Mouse (Mus musculus): Measurements from ENCODE around the gene Jarid2. TPM values are rescaled to one million over a fixed set of nuclear protein-coding genes. Genes with fewer than 3 reads are reported as not detected.

Jarid2 gene
- polyA plus RNA-seq, 1 experiment from 2014 or later, result 8.0 TPM

- H3K27me3 ChIP-seq (ENCODE audit: control insufficient read depth, insufficient read depth, low read length), result no peaks in the 10 kb centered on the region
- no peaks in the 10 kb centered on the region for H3K9me3 ChIP-seq (ENCODE audit: control insufficient read depth, low read length)
- 33% methylated on average over 5 of the region's 5 CpGs for WGBS
- H3K4me2 ChIP-seq (replicated peaks; ENCODE audit: low read depth), result no peak overlapping the region
- no peaks in the 10 kb centered on the region; the same call in 1 of the 2 replicates for H3K4me1 ChIP-seq (replicated peaks; ENCODE audit: control insufficient read depth, insufficient read depth)
- H3K9ac ChIP-seq (ENCODE audit: low read length), result no peak overlapping the region
- TF ChIP-seq EP300 (optimal IDR thresholded peaks at IDR 0.05) (no peak), CTCF (IDR thresholded peaks at IDR 0.05; ENCODE audit: low read depth) (no peak)
- H3K4me3 ChIP-seq (ENCODE audit: low read depth, low read length), result no peak overlapping the region
- ATAC-seq (ENCODE audit: low FRiP score, low TSS enrichment) (no peak), DNase-seq (ENCODE audit: low spot score) (no peak)
- peaks cover 5% of the 10 kb centered on the region; the same call in 1 of the 2 replicates for H3K36me3 ChIP-seq (ENCODE audit: control insufficient read depth, insufficient read depth, low read length)
- no peak overlapping the region for H3K27ac ChIP-seq (replicated peaks)
Observed at GRCm38 (mm10) chr13:44891813-44892730, 162.8 kb downstream of the Jarid2 start.

DNA sequence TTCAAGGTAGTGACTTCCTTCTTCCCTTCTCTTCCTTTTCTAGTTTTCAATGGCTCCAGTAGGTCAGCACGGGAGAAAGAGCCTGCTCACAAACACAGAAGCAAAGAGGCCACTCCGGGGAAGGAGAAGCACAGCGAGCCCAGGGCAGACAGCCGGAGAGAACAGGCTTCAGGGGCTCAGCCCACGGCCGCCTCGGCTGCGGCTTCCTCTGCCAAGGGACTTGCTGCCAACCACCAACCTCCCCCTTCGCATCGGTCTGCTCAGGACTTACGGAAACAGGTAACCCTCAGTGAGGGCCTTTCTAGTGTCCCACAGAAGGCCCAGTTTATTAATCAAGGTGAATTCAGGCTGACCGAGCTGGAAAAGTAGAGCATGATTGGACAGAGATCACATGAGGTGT, 166.9 kb downstream of the Jarid2 start:
- Histone ChIP-seq H3K4me3 (ENCODE audit: low read depth, low read length) (no peak overlapping the region), H3K9ac (ENCODE audit: low read length) (no peak overlapping the region)
- 88% methylated on average over 12 of the region's 12 CpGs for WGBS

GRCm38 (mm10) chr13:44902299-44902698, 173.0 kb downstream of the Jarid2 start:
- H3K4me2 ChIP-seq (replicated peaks; ENCODE audit: low read depth), result no peak overlapping the region
- 98% methylated on average over 6 of the region's 6 CpGs for WGBS
- DNase-seq (ENCODE audit: low spot score) (no peak), ATAC-seq (ENCODE audit: low FRiP score, low TSS enrichment) (no peak)
- H3K9me3 ChIP-seq (ENCODE audit: control insufficient read depth, low read length), result no peaks in the 10 kb centered on the region
- H3K4me1 ChIP-seq (replicated peaks; ENCODE audit: control insufficient read depth, insufficient read depth), result no peaks in the 10 kb centered on the region; the same call in 1 of the 2 replicates
- no peak overlapping the region for H3K4me3 ChIP-seq (ENCODE audit: low read depth, low read length)
- peaks cover 6% of the 10 kb centered on the region; the same call in 1 of the 2 replicates for H3K36me3 ChIP-seq (ENCODE audit: control insufficient read depth, insufficient read depth, low read length)
- TF ChIP-seq EP300 (optimal IDR thresholded peaks at IDR 0.05) (no peak), CTCF (IDR thresholded peaks at IDR 0.05; ENCODE audit: low read depth) (no peak)
- no peaks in the 10 kb centered on the region for H3K27me3 ChIP-seq (ENCODE audit: control insufficient read depth, insufficient read depth, low read length)
- H3K27ac ChIP-seq (replicated peaks), result no peak overlapping the region
- no peak overlapping the region for H3K9ac ChIP-seq (ENCODE audit: low read length)

More for the DNA sequence above, 166.9 kb downstream of the Jarid2 start:
- ATAC-seq (ENCODE audit: low FRiP score, low TSS enrichment) (no peak), DNase-seq (ENCODE audit: low spot score) (no peak)
- no peaks in the 10 kb centered on the region for H3K27me3 ChIP-seq (ENCODE audit: control insufficient read depth, insufficient read depth, low read length)
- TF ChIP-seq CTCF (IDR thresholded peaks at IDR 0.05; ENCODE audit: low read depth), result no peak
- no peak for TF ChIP-seq EP300 (optimal IDR thresholded peaks at IDR 0.05)
- H3K36me3 ChIP-seq (ENCODE audit: control insufficient read depth, insufficient read depth, low read length), result peaks cover 5% of the 10 kb centered on the region; the same call in 1 of the 2 replicates
- H3K4me2 ChIP-seq (replicated peaks; ENCODE audit: low read depth), result no peak overlapping the region
- H3K9me3 ChIP-seq (ENCODE audit: control insufficient read depth, low read length), result no peaks in the 10 kb centered on the region
- H3K4me1 ChIP-seq (replicated peaks; ENCODE audit: control insufficient read depth, insufficient read depth), result no peaks in the 10 kb centered on the region
- no peak overlapping the region for H3K27ac ChIP-seq (replicated peaks)

DNA sequence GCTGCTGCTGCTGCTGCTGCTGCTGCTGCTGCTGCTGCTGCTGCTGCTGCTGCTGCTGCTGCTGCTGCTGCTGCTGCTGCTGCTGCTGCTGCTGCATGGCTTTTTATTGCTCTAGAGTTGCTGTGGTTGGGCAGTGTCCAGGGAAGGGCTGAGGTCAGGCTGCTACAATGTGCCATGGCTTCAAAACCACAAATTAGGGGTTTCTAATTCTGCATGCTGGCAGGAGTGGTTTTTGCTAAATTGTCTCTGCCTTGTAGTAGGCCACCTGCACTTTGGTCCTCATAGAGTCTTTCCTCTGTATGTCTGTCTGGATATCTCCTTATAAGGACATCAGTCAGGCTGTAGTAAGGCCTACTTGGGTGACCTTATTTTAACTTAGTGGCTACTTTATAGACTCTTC, 174.1 kb downstream of the Jarid2 start:
- no peak for DNase-seq (ENCODE audit: low spot score)
- H3K4me1 ChIP-seq (replicated peaks; ENCODE audit: control insufficient read depth, insufficient read depth), result no peaks in the 10 kb centered on the region; the same call in 1 of the 2 replicates
- H3K27me3 ChIP-seq (ENCODE audit: control insufficient read depth, insufficient read depth, low read length), result no peaks in the 10 kb centered on the region
- H3K9ac ChIP-seq (ENCODE audit: low read length), result no peak overlapping the region
- TF ChIP-seq EP300 (optimal IDR thresholded peaks at IDR 0.05) (no peak), CTCF (IDR thresholded peaks at IDR 0.05; ENCODE audit: low read depth) (no peak)
- no peak overlapping the region for H3K4me3 ChIP-seq (ENCODE audit: low read depth, low read length)
- H3K27ac ChIP-seq (replicated peaks), result no peak overlapping the region
- H3K4me2 ChIP-seq (replicated peaks; ENCODE audit: low read depth), result no peak overlapping the region
- H3K36me3 ChIP-seq (ENCODE audit: control insufficient read depth, insufficient read depth, low read length), result peaks cover 6% of the 10 kb centered on the region; the same call in 1 of the 2 replicates
- no peak for ATAC-seq (ENCODE audit: low FRiP score, low TSS enrichment)
- no peaks in the 10 kb centered on the region for H3K9me3 ChIP-seq (ENCODE audit: control insufficient read depth, low read length)

- 50% methylated on average over 1 of the region's 1 CpGs for WGBS
Observed at GRCm38 (mm10) chr13:44904271-44904670, 175.0 kb downstream of the Jarid2 start.

DNA sequence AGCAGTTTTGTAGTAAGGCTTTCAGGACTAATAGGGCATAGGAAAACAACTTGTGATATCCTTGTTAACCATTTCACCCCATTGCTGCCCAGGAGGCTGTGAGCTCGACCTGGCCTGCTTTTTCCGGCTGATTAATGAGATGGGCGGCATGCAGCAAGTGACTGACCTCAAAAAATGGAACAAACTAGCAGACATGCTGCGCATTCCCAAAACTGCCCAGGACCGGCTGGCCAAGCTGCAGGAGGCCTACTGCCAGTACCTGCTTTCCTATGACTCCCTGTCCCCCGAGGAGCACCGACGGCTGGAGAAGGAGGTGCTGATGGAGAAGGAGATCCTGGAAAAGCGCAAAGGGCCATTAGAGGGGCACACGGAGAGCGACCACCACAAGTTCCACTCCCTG, 176.9 kb downstream of the Jarid2 start:
- Histone ChIP-seq H3K27ac (replicated peaks) (no peak overlapping the region), H3K9me3 (ENCODE audit: control insufficient read depth, low read length) (no peaks in the 10 kb centered on the region), H3K4me1 (replicated peaks; ENCODE audit: control insufficient read depth, insufficient read depth) (no peaks in the 10 kb centered on the region; the same call in 1 of the 2 replicates), H3K4me3 (ENCODE audit: low read depth, low read length) (no peak overlapping the region), H3K9ac (ENCODE audit: low read length) (no peak overlapping the region), H3K36me3 (ENCODE audit: control insufficient read depth, insufficient read depth, low read length) (peaks cover 6% of the 10 kb centered on the region; the same call in 1 of the 2 replicates), H3K27me3 (ENCODE audit: control insufficient read depth, insufficient read depth, low read length) (no peaks in the 10 kb centered on the region), H3K4me2 (replicated peaks; ENCODE audit: low read depth) (no peak overlapping the region)
- ATAC-seq (ENCODE audit: low FRiP score, low TSS enrichment) (no peak), DNase-seq (ENCODE audit: low spot score) (no peak)
- TF ChIP-seq CTCF (IDR thresholded peaks at IDR 0.05; ENCODE audit: low read depth), result no peak
- no peak for TF ChIP-seq EP300 (optimal IDR thresholded peaks at IDR 0.05)
- WGBS, result 88% methylated on average over 11 of the region's 11 CpGs

More at GRCm38 (mm10) chr13:44904271-44904670, 175.0 kb downstream of the Jarid2 start:
- H3K9ac ChIP-seq (ENCODE audit: low read length), result no peak overlapping the region
- peaks cover 6% of the 10 kb centered on the region; the same call in 1 of the 2 replicates for H3K36me3 ChIP-seq (ENCODE audit: control insufficient read depth, insufficient read depth, low read length)
- no peaks in the 10 kb centered on the region; the same call in 1 of the 2 replicates for H3K4me1 ChIP-seq (replicated peaks; ENCODE audit: control insufficient read depth, insufficient read depth)
- ATAC-seq (ENCODE audit: low FRiP score, low TSS enrichment), result no peak
- no peak overlapping the region for H3K4me2 ChIP-seq (replicated peaks; ENCODE audit: low read depth)
- H3K4me3 ChIP-seq (ENCODE audit: low read depth, low read length), result no peak overlapping the region
- H3K9me3 ChIP-seq (ENCODE audit: control insufficient read depth, low read length), result no peaks in the 10 kb centered on the region
- no peak overlapping the region for H3K27ac ChIP-seq (replicated peaks)
- no peak for TF ChIP-seq EP300 (optimal IDR thresholded peaks at IDR 0.05)
- TF ChIP-seq CTCF (IDR thresholded peaks at IDR 0.05; ENCODE audit: low read depth), result no peak
- DNase-seq (ENCODE audit: low spot score), result no peak
- H3K27me3 ChIP-seq (ENCODE audit: control insufficient read depth, insufficient read depth, low read length), result no peaks in the 10 kb centered on the region

Data from stomach, postnatal 0 days (tissue).